Mouse (Mus musculus) embryo, embryonic 11 days (tissue): Measurements from ENCODE around the gene Pde2a.

Experiments
- DNase-seq: peaks from one replicate; pipeline ENCODE4 v3.0.0-alpha.2; 2015

The Pde2a gene

DNA sequence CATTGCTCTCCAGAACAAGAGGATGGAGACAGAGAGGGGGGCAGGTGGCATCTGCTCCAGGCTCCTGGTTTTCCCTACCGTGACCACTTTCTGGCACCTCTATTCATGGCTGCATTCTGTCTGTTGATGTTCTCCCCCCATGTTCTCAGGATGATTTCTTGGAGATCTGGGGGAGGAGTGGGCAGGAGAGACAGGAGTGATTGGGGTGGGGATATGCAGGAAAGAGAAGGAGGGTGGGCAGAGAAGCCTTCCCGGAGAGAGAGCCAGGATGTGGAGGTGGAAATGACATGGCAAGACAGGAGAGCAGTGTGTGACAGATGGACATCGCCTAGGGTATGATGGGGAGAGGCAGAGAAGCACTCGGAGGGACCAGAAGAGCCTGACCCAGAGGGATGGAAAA, 55.0 kb downstream of the Pde2a start:
- no peak for DNase-seq

- no peak for DNase-seq
Measured at GRCm38 (mm10) chr7:101477200-101477599, 55.7 kb downstream of the Pde2a start.

DNA sequence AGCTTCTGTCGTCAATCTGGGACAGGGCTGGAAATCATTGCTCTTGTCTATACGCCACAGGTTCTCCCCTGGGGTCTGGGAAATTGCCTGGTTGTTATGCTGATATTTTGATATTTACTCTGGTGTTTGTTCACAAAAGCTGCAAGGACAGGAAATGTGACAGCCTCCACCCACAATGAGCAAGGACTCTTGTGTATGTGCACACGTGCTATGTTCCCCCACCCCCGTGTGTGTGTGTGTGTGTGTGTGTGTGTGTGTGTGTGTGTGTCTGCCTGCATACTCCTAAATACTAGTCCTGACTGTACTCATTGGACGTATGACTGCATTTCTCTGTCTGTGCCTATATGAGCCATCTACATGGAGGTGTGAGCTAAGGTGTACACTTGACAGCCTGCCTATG, 56.6 kb downstream of the Pde2a start:
- no peak for DNase-seq

DNA sequence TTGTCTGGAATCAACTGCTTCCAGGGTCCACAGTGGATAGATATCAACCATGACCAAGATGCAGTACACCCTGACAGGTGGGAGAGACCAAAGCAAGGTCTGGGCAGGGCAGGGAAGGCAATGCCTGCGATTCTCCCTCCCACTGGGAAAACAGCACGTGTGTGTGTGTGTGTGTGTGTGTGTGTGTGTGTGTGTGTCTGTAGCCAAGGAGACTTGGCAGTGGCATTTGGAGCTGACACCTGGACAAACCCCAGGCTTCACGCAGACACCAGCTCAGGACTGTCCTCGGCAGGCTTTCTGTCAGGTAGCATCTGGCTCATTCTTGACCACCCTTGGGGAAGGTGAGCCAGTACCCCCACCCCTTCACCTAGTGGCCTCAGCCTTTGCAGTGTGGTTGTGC, 58.4 kb downstream of the Pde2a start:
- DNase-seq = no peak

GRCm38 (mm10) chr7:101480671-101481070, 59.2 kb downstream of the Pde2a start:
- DNase-seq = no peak

GRCm38 (mm10) chr7:101481872-101482498, 60.5 kb downstream of the Pde2a start:
- DNase-seq = no peak

- DNase-seq = no peak
Measured at GRCm38 (mm10) chr7:101482499-101483081, 61.1 kb downstream of the Pde2a start.

GRCm38 (mm10) chr7:101483498-101484115, 62.1 kb downstream of the Pde2a start:
- no peak for DNase-seq

DNA sequence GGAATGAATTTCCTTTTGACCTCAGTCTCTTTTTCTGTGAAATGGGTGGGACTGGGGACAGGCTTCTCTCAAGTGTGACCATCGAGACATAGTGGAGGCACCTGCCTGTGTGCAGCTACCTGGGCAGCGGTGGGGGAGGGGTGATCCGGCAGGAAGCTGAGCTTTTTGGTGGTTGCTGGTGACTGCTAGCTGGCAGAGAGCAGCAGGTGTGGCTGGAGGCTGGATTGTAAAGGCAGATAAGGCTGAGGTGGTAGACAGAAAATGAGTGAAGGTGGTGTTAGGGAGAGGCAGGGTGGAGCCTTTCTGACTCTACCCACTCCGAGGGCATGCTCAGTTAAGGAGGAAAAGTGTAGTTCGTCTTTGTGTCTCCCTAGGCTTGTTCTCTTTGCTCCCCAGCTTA, 65.6 kb downstream of the Pde2a start:
- no peak for DNase-seq

DNA sequence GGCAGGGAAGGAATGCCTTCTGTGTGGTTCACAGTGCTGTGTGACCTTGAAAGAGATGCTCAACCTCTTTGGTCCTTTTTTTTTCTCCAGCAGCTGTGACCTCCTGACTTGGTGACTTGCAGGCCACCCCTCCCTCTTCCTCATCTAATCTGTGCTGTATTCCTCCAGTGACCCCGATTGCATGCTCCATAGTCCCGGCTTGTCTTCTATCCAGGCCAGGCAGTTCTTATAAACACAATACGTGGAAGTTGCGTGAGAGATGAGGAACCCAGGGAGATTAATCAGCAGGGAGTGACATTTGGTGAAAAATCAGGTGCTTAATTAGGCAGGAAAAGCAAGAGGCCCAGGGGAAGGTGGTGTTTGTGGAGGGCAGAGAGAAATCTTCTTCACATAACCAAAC, 69.5 kb downstream of the Pde2a start:
- no peak for DNase-seq

- DNase-seq = no peak
Measured at GRCm38 (mm10) chr7:101498385-101498784, 76.9 kb downstream of the Pde2a start.

GRCm38 (mm10) chr7:101499251-101499650, 77.8 kb downstream of the Pde2a start:
- no peak for DNase-seq

GRCm38 (mm10) chr7:101499701-101500100, 78.2 kb downstream of the Pde2a start:
- DNase-seq = no peak

DNA sequence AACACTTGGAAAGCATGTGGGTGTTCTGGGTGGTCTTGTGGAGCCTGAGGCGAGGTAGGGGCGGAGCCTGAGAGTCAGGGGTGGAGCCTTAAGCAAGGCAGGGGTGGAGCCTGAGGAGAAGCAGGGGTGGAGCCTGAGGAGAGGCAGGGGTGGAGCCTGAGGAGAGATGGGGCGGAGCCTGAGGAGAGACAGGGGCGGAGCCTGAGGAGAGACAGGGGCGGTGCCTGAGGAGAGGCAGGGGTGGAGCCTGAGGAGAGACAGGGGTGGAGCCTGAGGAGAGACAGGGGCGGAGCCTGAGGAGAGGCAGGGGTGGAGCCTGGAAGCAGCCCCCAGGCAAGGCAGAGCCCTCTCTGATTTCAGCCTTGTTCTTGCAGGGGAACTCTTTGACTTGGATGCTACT, 79.7 kb downstream of the Pde2a start:
- DNase-seq = no peak

DNA sequence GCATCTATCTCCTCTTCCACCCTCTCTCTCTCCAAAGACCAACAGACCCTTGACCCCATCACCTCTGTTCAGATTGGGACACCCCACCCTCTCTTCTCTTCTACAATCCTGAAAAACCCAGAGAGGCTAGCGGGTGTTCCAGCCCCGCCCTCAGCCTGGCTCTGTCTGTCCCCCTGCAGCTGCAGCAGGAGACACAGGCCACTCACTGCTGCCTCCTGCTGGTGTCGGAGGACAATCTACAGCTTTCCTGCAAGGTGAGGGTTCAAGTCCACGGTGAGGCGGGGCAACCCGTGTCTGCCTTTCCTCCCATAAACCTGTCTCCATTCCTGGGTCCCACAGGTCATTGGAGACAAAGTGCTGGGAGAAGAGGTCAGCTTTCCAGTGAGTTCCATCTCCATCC, 80.2 kb downstream of the Pde2a start:
- no peak for DNase-seq

DNA sequence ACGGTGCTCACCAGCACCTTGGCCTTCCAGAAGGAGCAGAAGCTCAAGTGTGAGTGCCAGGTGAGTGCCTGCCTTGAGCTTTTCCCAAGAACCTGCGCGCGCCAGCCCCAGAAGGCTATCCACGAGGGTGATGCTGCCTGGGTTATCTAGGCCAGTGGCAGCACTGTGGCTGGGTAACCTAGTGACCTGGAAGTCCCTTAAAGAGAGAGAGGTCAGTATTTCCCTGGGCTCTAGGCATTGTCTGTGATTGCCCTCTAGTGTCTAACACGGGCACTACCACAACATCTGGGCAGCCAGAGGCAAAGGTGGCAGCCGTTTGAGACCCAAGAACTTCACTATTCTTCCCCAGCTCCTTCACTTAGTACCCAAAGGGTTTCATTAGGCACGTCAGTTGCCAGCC, 81.9 kb downstream of the Pde2a start:
- peak; percentile 75 for DNase-seq

DNA sequence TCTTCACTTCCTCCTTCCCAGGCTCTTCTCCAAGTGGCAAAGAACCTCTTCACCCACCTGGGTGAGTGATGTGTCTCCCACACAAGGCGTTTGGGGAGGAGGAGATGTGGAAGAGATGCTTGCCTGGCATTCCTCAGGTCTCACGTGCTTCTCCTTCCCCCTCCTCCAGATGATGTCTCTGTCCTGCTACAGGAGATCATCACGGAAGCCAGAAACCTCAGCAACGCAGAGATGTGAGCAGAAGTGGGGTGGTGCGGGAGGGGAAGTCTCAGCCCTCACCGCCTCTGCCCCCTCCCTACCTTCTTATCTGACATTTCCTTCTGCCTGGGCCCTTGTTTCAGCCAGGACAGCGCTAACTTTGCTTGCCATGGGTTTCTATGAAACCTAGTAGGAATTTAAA, 82.3 kb downstream of the Pde2a start:
- DNase-seq = no peak

- peak; percentile 66 for DNase-seq
Measured at GRCm38 (mm10) chr7:101504507-101504906, 83.0 kb downstream of the Pde2a start.

DNA sequence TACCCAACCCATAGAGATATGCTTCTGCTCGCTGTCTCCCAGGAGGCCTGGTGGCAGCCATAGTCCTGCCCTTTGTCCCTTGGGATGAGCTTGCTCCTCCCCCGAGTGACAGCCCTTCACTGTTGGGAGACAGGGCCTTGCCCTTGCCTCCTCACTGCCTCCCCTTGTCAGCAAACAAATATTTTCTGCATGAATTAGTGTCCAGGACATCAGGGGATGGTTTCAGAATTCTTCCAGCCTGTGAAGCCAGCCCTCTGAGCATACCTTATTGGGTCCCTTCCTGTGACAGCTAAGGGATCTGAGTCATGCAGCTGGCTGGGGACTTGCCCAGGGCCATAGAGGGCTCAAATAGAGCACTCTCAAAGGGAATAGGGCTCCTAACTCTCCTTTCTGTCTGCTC, 87.7 kb downstream of the Pde2a start:
- DNase-seq = no peak

- no peak for DNase-seq
Measured at GRCm38 (mm10) chr7:101513655-101514054, 92.2 kb downstream of the Pde2a start.

- no peak for DNase-seq
Measured at GRCm38 (mm10) chr7:101514768-101515167, 93.3 kb downstream of the Pde2a start.

GRCm38 (mm10) chr7:101515295-101515694, 93.8 kb downstream of the Pde2a start:
- DNase-seq = no peak

GRCm38 (mm10) chr7:101516460-101516859, 95.0 kb downstream of the Pde2a start:
- DNase-seq = no peak

DNA sequence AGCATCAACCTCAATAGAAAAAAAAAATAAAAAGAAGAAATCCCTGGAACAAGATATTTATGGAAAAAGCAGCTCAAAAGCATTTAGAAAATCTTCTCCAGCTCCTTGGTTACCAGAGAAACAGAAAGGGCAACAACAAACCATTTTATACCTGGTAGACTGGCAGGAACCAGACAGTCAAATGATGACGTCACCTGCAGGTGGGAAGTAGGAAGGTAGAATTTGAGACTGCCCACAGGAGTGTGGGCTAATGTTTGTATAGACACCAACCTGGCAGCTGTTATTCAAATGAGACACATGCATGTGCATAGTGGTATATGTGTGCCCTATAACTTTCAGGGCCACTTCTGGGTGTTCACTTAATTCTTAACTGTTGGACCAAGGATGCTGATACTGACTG, 100.2 kb downstream of the Pde2a start:
- no peak for DNase-seq

DNA sequence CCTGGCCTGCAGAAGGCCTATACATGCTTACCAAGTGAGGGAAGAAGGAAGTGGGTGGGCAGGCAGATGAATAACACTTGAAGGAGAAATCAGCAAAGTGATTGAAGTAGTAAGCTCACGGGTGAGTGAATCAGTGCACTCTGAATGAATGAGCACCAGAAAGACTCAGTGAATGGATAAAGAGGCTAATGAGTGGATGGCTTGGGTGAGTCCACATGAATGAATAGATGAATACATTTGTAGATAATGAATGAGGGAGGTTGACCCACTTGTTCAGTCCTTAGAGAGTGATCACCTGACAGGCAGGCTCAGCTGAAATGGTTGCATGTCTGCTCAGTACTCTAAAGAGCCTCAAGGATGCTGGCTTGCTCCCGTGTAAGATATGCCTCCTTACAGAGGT, 101.7 kb downstream of the Pde2a start:
- DNase-seq = no peak
